Mouse (Mus musculus) lung, embryonic 16.5 days (tissue): Measurements from ENCODE around the gene Hsd17b14. TPM values are rescaled to one million over a fixed set of nuclear protein-coding genes. Genes with fewer than 3 reads are reported as not detected.
"Not testable (repeated sequence)": the region's sequence is repeated elsewhere in the genome, so short reads cannot be mapped to it uniquely, and the experiment has no call there.

Experiments
- ATAC-seq: fragments of 200-750 bp; cut with Nextera tagmentation; 2 replicates; pipeline ENCODE4 v1.8.0; 2017; ENCODE audit warnings: low read depth, mild to moderate bottlenecking, moderate library complexity
- H3K27ac ChIP-seq: fragments of 300-500 bp; sonication (generic); 2 replicates; pipeline ENCODE4 v1.5.1; 2014; ENCODE audit warnings: mild to moderate bottlenecking, control low read depth, low read length
- H3K27me3 ChIP-seq: fragments of 300-500 bp; sonication (generic); 2 replicates; pipeline ENCODE4 v1.6.1; 2014; ENCODE audit warnings: low read depth, low read length, mixed read lengths; ENCODE audit not compliant: control insufficient read depth, insufficient read depth
- H3K36me3 ChIP-seq: fragments of 300-500 bp; sonication (generic); 2 replicates; pipeline ENCODE4 v1.6.1; 2014; ENCODE audit warnings: low read length; ENCODE audit not compliant: control insufficient read depth, insufficient read depth
- H3K4me1 ChIP-seq: fragments of 300-500 bp; sonication (generic); replicated peaks from 2 replicates; pipeline ENCODE4 v1.6.1; 2014; ENCODE audit warnings: low read length, mixed read lengths; ENCODE audit not compliant: control insufficient read depth, insufficient read depth
- H3K4me2 ChIP-seq: fragments of 300-500 bp; sonication (generic); 2 replicates; pipeline ENCODE4 v1.6.1; 2014; ENCODE audit warnings: low read depth, low read length, control low read depth
- H3K4me3 ChIP-seq: fragments of 300-500 bp; sonication (generic); 2 replicates; pipeline ENCODE4 v1.5.1; 2014; ENCODE audit warnings: mild to moderate bottlenecking, low read length, control low read depth
- H3K9ac ChIP-seq: fragments of 300-500 bp; sonication (generic); 2 replicates; pipeline ENCODE4 v1.6.1; 2014; ENCODE audit warnings: low read length, control low read depth
- H3K9me3 ChIP-seq: fragments of 300-500 bp; sonication (generic); 2 replicates; pipeline ENCODE4 v1.6.1; 2016; ENCODE audit warnings: low read length; ENCODE audit not compliant: control insufficient read depth
- WGBS: fragments of 180-500 bp; shearing (Covaris S2); extraction: QIAGEN DNeasy Blood & Tissue Kit; methylation state at CpG from one replicate; pipeline ENCODE4 v1.1.7; 2014; 5-methylcytosine and 5-hydroxymethylcytosine counted together
- polyA plus RNA-seq: library from polyadenylated mRNA; unstranded; fragments of >200 nt; fragmentation: Nextera tagmentation; extraction: Ambion mirVana; gene quantifications from 2 replicates; pipeline ENCODE4 v1.2.1, GENCODE M21; 2015

Gene Hsd17b14
- polyA plus RNA-seq: 0.72 and 0.84 TPM in 2 replicates

DNA sequence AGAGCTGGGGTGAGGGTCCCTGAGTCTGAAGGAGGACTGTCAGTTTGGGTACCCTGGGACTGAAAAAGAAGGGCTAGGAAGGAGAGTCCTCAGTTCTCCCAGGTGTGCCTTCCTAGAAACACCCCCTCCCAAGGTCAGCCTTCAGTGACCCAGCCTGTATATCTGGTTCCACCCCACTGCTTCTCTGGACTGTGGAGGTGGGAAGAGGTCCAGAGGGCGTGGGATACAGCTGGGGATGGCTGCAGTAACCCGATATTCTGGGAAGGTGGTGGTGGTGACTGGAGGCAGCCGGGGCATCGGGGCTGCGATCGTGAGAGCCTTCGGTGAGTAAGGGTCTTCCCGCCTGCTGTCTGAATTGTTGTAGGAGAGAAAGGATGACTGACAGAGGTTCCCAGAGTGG, at the start of gene Hsd17b14:
Hsd17b14 (plus strand) TSS at position 150 of the 400 bp plus-strand sequence.
- H3K4me1 ChIP-seq: no peaks in the 10 kb centered on the region
- H3K27ac ChIP-seq: no peak within 1 kb of the TSS
- H3K36me3 ChIP-seq: no peaks in the 10 kb centered on the region
- H3K9ac ChIP-seq: no peak within 1 kb of the TSS
- no peaks in the 10 kb centered on the region for H3K9me3 ChIP-seq
- no peaks in the 10 kb centered on the region for H3K27me3 ChIP-seq
- ATAC-seq: no peak
- no peak within 1 kb of the TSS for H3K4me2 ChIP-seq
- H3K4me3 ChIP-seq: no peak within 1 kb of the TSS
- WGBS: 13% methylated on average over 8 of the region's 8 CpGs

DNA sequence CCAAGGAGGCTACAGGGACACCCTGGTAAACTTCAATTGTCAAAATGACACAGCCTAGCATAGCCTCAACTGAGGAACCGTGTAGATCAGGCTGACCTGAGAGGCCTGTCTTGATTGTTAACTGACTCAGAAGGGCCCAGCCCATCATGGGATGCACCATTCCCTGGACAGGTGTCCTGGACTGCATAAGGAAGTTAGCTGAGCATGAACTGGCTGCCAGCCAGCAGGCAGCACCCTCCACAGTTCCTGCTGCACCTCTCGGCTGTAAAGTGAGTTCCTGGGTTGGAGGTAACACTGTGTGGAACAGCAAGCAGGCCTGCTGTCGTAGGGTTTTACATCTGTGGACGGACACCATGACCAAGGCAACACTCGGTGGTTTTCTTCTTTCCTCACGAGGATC, 47.1 kb upstream of the Hsd17b14 start:
- WGBS: 81% methylated on average over 6 of the region's 6 CpGs
- H3K9me3 ChIP-seq: no peaks in the 10 kb centered on the region
- no peak for ATAC-seq

DNA sequence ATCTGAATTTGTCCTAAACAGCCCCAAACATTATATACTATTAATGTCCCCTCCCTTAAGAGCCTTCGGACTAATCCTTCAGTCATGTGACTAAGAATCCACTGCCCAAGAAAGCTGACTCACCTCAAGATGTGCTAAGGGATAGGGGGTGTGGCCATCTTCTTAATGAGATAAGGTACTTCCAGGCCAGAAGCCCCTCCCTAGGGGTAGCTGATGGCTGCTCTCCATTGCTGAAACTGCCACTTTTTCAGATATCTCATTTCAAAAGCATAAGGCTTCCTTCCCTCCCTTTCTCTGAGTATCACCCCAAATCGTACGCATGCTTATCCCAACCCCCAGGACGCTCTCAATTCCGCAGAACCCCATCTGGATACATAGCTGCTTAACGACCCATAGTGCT, 46.1 kb upstream of the Hsd17b14 start:
- peak overlapping the region; percentile 91; the same call in 1 of the 2 replicates for H3K4me2 ChIP-seq

More for the DNA sequence above, 47.1 kb upstream of the Hsd17b14 start:
- no peaks in the 10 kb centered on the region for H3K27me3 ChIP-seq
- H3K4me2 ChIP-seq: no peak overlapping the region
- peaks cover 14% of the 10 kb centered on the region for H3K36me3 ChIP-seq
- H3K27ac ChIP-seq: no peak overlapping the region
- peaks cover 8% of the 10 kb centered on the region for H3K4me1 ChIP-seq
- no peak overlapping the region for H3K9ac ChIP-seq
- no peak overlapping the region for H3K4me3 ChIP-seq

DNA sequence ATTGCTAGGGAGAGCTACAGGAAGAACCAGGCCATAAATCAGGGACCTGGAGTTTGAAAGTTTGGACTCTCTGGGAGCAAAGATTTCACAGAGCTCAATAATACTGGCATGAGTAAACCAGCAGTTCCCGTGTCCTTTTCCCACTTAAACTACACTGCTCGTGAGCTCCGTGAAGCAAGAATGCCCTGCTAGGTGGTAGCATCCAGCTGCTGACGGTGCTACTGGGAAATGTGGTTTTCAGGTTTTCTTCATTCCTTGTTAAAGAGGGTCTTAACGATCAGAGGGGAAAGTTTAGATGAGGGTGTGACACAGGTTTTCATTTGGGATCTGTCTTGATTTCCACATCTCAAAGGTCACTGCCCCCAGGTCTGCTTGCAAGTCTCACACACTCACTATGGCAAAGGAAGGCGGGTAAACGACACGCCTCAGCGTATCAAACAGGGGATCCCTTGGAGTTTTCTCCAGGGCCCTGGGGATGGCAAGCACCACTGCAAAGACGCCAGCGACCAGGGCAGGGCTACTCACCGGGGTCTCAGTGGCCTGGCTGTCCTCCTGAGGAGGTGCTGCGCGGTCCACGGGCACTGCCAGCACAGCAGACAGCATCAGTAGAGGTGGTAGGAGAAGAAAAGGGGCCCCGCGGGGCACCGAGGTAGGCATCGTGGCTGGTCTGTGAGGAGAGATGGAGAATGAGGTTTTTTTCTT, 45.4 kb upstream of the Hsd17b14 start:
- peak overlapping the region; percentile 89 for H3K4me3 ChIP-seq
- H3K4me2 ChIP-seq: peak overlapping the region; percentile 91
- no peaks in the 10 kb centered on the region for H3K27me3 ChIP-seq
- WGBS: 21% methylated on average over 19 of the region's 19 CpGs
- peaks cover 11% of the 10 kb centered on the region for H3K36me3 ChIP-seq
- peak; percentile 27 for ATAC-seq
- peak overlapping the region; percentile 92 for H3K9ac ChIP-seq
- H3K9me3 ChIP-seq: no peaks in the 10 kb centered on the region
- peaks cover 8% of the 10 kb centered on the region for H3K4me1 ChIP-seq
- no peak overlapping the region for H3K27ac ChIP-seq

More for the DNA sequence above, 46.1 kb upstream of the Hsd17b14 start:
- H3K27ac ChIP-seq: no peak overlapping the region
- H3K36me3 ChIP-seq: peaks cover 11% of the 10 kb centered on the region
- no peak overlapping the region for H3K4me3 ChIP-seq
- WGBS: 86% methylated on average over 6 of the region's 6 CpGs
- H3K27me3 ChIP-seq: no peaks in the 10 kb centered on the region
- no peak for ATAC-seq
- H3K9ac ChIP-seq: no peak overlapping the region
- no peaks in the 10 kb centered on the region for H3K9me3 ChIP-seq
- H3K4me1 ChIP-seq: peaks cover 8% of the 10 kb centered on the region

DNA sequence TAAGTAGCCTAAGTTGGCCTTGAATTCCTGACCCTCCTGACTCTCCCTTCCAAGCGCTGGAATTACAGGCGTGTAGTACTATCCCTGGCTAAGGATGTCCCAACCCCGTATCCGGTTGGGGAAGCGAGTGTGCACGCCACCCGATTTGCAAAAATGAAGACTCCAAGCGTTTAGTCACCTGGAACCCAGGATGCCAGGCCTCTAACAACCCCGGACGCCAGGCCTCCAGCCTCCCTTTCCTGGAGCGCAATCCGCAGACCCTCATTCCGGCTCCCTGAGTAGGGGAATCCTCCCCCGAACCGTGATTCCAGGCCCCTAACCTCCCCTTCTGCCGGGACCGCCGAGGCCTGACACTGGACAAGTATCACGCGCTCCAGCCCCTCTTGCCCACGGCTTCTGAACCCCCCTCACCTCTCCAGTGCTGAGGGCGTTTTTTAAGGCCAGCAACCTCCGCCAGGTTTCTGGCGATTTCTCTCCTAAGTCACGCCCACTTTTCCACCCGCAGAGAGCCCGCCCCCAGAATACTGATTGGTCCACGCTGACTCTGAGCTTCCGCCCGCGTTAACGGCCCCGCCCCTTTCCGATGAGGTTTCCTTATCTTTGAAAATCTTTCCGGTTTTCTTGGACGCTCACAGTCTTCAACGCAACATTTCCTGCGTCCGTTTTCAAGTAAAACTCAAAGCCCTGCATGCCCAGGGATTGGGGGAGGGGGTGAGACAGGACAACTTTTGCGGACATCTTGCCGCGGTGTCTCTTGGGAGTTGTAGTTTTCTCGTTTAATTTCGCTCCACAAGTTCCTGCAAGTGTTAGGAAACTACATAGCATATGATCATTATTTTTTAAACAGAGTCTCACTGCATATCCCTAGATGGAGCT, 44.5 kb upstream of the Hsd17b14 start, which contains the start of gene Nucb1:
Nucb1 (minus strand) TSS at position 495 of the 876 bp plus-strand sequence.
- peak; percentile 94 for ATAC-seq
- H3K4me2 ChIP-seq: peak within 1 kb of the TSS; percentile 91

DNA sequence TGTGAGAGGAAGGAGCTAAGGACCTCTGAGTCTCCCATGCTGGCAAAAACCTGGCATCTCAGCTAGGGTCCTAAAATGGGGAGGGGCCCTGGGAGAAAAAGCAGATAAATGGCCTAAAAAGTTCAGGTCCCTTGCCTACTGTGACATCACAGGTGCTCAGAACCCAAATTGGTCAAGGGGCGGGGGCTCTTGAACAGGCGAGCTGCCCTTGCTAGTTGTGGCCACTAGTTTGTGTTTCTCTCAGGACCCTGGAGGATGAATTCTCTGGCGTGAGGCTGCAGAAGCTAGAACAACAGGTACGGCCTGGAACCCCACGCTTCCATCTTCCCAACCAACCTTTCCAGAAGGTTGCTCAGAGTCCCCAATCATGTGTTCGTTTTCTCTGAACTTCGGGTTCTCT, 40.3 kb upstream of the Hsd17b14 start:
- WGBS: 77% methylated on average over 7 of the region's 7 CpGs
- Histone ChIP-seq H3K4me2 (no peak overlapping the region), H3K9ac (no peak overlapping the region), H3K4me1 (peaks cover 2% of the 10 kb centered on the region), H3K27ac (no peak overlapping the region), H3K27me3 (no peaks in the 10 kb centered on the region), H3K36me3 (no peaks in the 10 kb centered on the region), H3K4me3 (no peak overlapping the region), H3K9me3 (no peaks in the 10 kb centered on the region)
- ATAC-seq: no peak

More for the DNA sequence above, 44.5 kb upstream of the Hsd17b14 start, which contains the start of gene Nucb1:
- Histone ChIP-seq H3K36me3 (peaks cover 11% of the 10 kb centered on the region), H3K27ac (peak within 1 kb of the TSS; percentile 97), H3K4me3 (peak within 1 kb of the TSS; percentile 89), H3K4me1 (peaks cover 8% of the 10 kb centered on the region), H3K9me3 (no peaks in the 10 kb centered on the region), H3K27me3 (no peaks in the 10 kb centered on the region), H3K9ac (peak within 1 kb of the TSS; percentile 92)
- WGBS: under 1% methylated on average over 44 of the region's 44 CpGs

DNA sequence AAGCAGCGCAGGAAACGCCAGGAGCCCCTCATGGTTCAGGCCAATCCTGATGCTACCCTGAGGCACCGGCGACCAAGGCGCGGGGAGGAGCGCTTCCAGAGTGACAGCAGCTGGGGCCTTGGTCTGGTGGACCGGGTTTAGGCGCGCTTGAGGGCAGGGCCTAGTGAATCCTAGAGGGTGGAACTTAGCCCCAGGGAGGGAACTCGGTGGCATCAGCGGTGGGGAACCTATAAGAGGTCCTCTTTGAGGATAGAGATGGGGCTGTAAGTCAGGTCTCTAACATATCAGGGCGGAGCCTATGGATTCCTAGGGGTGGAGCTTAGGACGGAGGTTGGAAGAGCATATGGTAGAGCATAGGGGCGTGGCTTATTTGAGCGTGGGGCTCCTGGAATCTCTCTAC, 39.3 kb upstream of the Hsd17b14 start:
- ATAC-seq: peak; percentile 27
- no peaks in the 10 kb centered on the region; the same call in 1 of the 2 replicates for H3K4me1 ChIP-seq
- WGBS: 26% methylated on average over 16 of the region's 16 CpGs
- H3K27me3 ChIP-seq: no peaks in the 10 kb centered on the region
- H3K9me3 ChIP-seq: no peaks in the 10 kb centered on the region
- H3K36me3 ChIP-seq: no peaks in the 10 kb centered on the region
- H3K9ac ChIP-seq: 0 out of 2 replicates have a peak overlapping the region, but pooled peaks have one; percentile 6
- H3K4me2 ChIP-seq: no peak overlapping the region; the same call in 1 of the 2 replicates
- no peak overlapping the region for H3K4me3 ChIP-seq
- no peak overlapping the region for H3K27ac ChIP-seq

DNA sequence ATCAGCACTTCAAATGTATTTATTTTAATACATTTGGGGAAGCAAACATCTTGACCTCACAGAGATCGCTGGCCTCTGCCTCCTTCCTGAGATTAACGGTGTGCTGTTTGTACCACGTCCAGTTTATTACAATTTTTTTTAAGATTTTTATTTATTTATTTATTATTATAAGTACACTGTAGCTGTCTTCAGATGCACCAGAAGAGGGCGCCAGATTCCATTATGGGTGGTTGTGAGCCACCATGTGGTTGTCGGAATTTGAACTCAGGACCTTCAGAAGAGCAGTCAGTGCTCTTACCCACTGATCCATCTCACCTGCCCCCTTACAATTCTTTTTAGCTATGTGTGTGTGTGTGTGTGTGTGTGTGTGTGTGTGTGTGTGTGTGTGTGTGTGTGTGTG, 37.8 kb upstream of the Hsd17b14 start:
- not testable (repeated sequence) for H3K36me3 ChIP-seq, H3K4me2 ChIP-seq, H3K4me1 ChIP-seq, H3K27me3 ChIP-seq, ATAC-seq, H3K9ac ChIP-seq, H3K4me3 ChIP-seq, H3K27ac ChIP-seq, H3K9me3 ChIP-seq
- WGBS: 66% methylated on average over 5 of the region's 5 CpGs

DNA sequence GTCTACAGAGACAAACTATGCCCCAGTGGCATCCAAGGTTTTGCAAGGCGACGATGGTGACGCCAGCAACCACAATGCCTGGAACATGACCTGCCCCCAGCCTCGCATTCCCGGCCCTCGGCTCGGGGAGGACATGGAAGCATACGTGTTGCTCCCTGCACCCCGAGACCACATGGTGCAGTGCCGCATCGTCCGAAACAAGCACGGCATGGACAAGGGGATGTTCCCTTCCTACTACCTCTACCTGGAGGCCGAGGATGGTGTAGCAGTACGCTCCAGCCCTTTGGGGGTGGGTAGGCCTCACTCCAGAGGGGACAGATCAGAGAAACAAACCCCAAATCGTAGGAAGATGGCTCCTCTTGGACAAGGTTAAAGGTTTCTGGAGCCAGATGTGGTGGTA, 36.1 kb upstream of the Hsd17b14 start:
- Histone ChIP-seq H3K36me3 (peaks cover 5% of the 10 kb centered on the region; the same call in 1 of the 2 replicates), H3K4me2 (no peak overlapping the region), H3K9me3 (no peaks in the 10 kb centered on the region), H3K9ac (no peak overlapping the region), H3K4me3 (no peak overlapping the region), H3K4me1 (peaks cover 10% of the 10 kb centered on the region; the same call in 1 of the 2 replicates), H3K27me3 (no peaks in the 10 kb centered on the region), H3K27ac (no peak overlapping the region)
- ATAC-seq: no peak
- WGBS: 85% methylated on average over 16 of the region's 16 CpGs
